ENCODE assay signal across 10 mouse cellular contexts in genomic region chr5:98902339-98902738, GRCm38 (mm10). TPM values are rescaled to one million over a fixed set of nuclear protein-coding genes. Genes with fewer than 3 reads are reported as not detected.
A peak's percentile ranks its signal among the peaks of the same experiment; 100 is the strongest.
DNase-seq lines count a peak whose midpoint lies in the region; ATAC-seq and TF ChIP-seq lines count a peak whose summit lies in the region.
"Had no signal": no experiment of that assay in that cellular context is flagged by ENCODE, and none has a peak within 500 bp of the region (broad histone marks: within the 10 kb centered on the region; RNA-seq: fewer than 3 reads in every experiment).

No protein-coding gene starts in this region.

- H3K4me2 ChIP-seq in neural tube, embryonic 13.5 days, result no peak overlapping the region
- H3K4me2 ChIP-seq: liver, embryonic 13.5 days had no signal

- no peak overlapping the region for H3K4me3 ChIP-seq in liver, adult 2 months (ENCODE audit: insufficient read depth, low read depth, low read length)
- no peak overlapping the region for H3K4me3 ChIP-seq in neural tube, embryonic 13.5 days
- H3K4me3 ChIP-seq: liver, embryonic 13.5 days had no signal

- no peak overlapping the region for H3K9ac ChIP-seq in liver, adult 2 months (ENCODE audit: low read depth, low read length)
- no peak overlapping the region for H3K9ac ChIP-seq in neural tube, embryonic 13.5 days
- H3K9ac ChIP-seq: liver, embryonic 13.5 days had no signal

- intact Hi-C loops in gastrocnemius, postnatal 36 days (cut with DNase I), result loop anchor here (10.0 kb wide), 1 partner anchor 252 kb away; no protein-coding TSS in a partner anchor

- H3K36me3 ChIP-seq in liver, adult 2 months (ENCODE audit: control insufficient read depth, insufficient read depth, low read length), result no peaks in the 10 kb centered on the region
- no peaks in the 10 kb centered on the region for H3K36me3 ChIP-seq in neural tube, embryonic 13.5 days
- H3K36me3 ChIP-seq: liver, embryonic 13.5 days had no signal

- no peaks in the 10 kb centered on the region for H3K4me1 ChIP-seq in liver, adult 2 months (ENCODE audit: control insufficient read depth, insufficient read depth, low read length)
- H3K4me1 ChIP-seq in neural tube, embryonic 13.5 days (replicated peaks), result no peaks in the 10 kb centered on the region
- H3K4me1 ChIP-seq: liver, embryonic 13.5 days had no signal

- peaks cover 4% of the 10 kb centered on the region; the same call in 1 of the 2 replicates for H3K9me3 ChIP-seq in neural tube, embryonic 13.5 days
- H3K9me3 ChIP-seq: liver, embryonic 13.5 days had no signal

- peak; percentile 99 for ATAC-seq in frontal cortex, adult (ENCODE audit: low TSS enrichment)
- ATAC-seq in neural tube, embryonic 13.5 days (ENCODE audit: low read depth), result 0 out of 2 replicates have a peak, but pooled peaks have one; percentile 32
- no peak for ATAC-seq in inflammation-experienced regulatory T-cells, adult 6 months

- WGBS in liver, adult 2 months, result 66% methylated on average over 4 of the region's 4 CpGs
- 71% methylated on average over 4 of the region's 4 CpGs for WGBS in neural tube, embryonic 13.5 days

- H3K79me2 ChIP-seq in liver, adult 2 months (ENCODE audit: control insufficient read depth, insufficient read depth, low read length), result no peaks in the 10 kb centered on the region

- H3K27ac ChIP-seq in liver, adult 2 months (replicated peaks; ENCODE audit: insufficient read depth, low read depth, low read length), result no peak overlapping the region
- H3K27ac ChIP-seq in neural tube, embryonic 13.5 days (replicated peaks), result no peak overlapping the region
- H3K27ac ChIP-seq: liver, embryonic 13.5 days had no signal

- no peaks in the 10 kb centered on the region for H3K27me3 ChIP-seq in liver, adult 2 months (ENCODE audit: control insufficient read depth, insufficient read depth, low read length)
- no peaks in the 10 kb centered on the region for H3K27me3 ChIP-seq in neural tube, embryonic 13.5 days
- H3K27me3 ChIP-seq: liver, embryonic 13.5 days had no signal

- DNase-seq in frontal cortex, postnatal 25 days (ENCODE audit: low spot score in 2 of 2), result no peak
- peak; percentile 55 for DNase-seq in liver, adult 2 months (ENCODE audit: extremely low read depth, low read depth, low spot score)
- no peak for DNase-seq in liver
- peak; percentile 71 for DNase-seq in embryo, embryonic 11 days
- DNase-seq in gastrocnemius, postnatal 36 days, result no peak
- DNase-seq: liver, embryonic 13.5 days had no signal

- TF ChIP-seq POLR2A in liver, adult 2 months (IDR thresholded peaks at IDR 0.05; ENCODE audit: extremely low read depth, insufficient read depth, low read length), result no peak

- peak; percentile 37 for TF ChIP-seq CTCF in liver, adult 2 months (IDR thresholded peaks at IDR 0.05; ENCODE audit: low read depth, low read length)

RNA-seq across cellular contexts. Expression of gene Bmp3, which starts 48.1 kb away (rescaled TPM):
- total RNA-seq in liver, adult 2 months (2014; rRNA removed), result under 0.01 TPM in 1 of 2 replicates, not detected in the other
- 0.06 TPM in 1 of 2 replicates, not detected in the other for polyA plus RNA-seq in liver, adult 2 months (2012; rRNA removed)
- 0.71 and 1.5 TPM in 2 replicates for polyA plus RNA-seq in neural tube, embryonic 13.5 days (2015; fragmentation: Nextera tagmentation; extraction: Ambion mirVana)
- polyA plus RNA-seq in inflammation-experienced regulatory T-cells, adult 6 months (2017; shearing (Covaris generic)), result under 1 TPM in 1 of 3 experiments, not detected in 2; 0.08 TPM
- under 1 TPM; 0.35 to 0.84 TPM for total RNA-seq in gastrocnemius, postnatal 36 days (2021)
- total RNA-seq: ES-E14 had no signal

Comparison
In these comparisons a context has a peak if more than half of its experiments do, and no peak if none do; other contexts are left out.
1. DNase-seq: peak in liver, adult 2 months (single experiment) and embryo, embryonic 11 days (single experiment); none in frontal cortex, postnatal 25 days (0 of 2), liver (single experiment) and gastrocnemius, postnatal 36 days (0 of 2).